13 mouse cellular contexts compared by ENCODE assay signal in the genomic region with DNA sequence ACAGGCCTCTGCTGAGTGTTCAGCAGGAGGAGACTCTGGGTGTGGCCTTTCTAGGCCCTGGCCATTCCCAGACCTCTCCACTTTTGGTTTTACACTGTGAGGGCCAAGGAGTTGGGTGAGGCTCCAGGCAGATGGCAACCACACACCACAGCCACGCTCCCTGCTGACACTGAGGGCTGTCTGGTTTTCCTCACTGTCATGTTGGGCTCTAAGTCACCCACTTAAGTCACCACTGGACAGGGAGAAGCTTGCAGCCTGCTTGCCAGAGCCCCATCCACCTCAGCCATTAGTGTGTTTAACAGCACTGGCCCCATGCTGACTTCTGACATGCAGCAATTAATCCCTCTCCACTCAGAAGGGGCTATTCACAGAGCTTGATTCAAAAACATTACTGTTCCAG.
DNase-seq lines count a peak whose midpoint lies in the region; ATAC-seq and TF ChIP-seq lines count a peak whose summit lies in the region.
"Had no signal": no experiment of that assay in that cellular context is flagged by ENCODE, and none has a peak within 500 bp of the region (broad histone marks: within the 10 kb centered on the region; RNA-seq: fewer than 3 reads in every experiment).

No protein-coding gene starts in this region.

- H3K9me3 ChIP-seq in liver, postnatal 0 days (ENCODE audit: low read length), result peaks cover 4% of the 10 kb centered on the region; the same call in 1 of the 2 replicates

- H3K4me2 ChIP-seq in liver, postnatal 0 days (ENCODE audit: low read depth, low read length), result no peak overlapping the region

- TF ChIP-seq CTCF in heart, adult 2 months (IDR thresholded peaks at IDR 0.05), result no peak
- TF ChIP-seq CTCF in liver, postnatal 0 days (IDR thresholded peaks at IDR 0.05; ENCODE audit: low read depth), result no peak

- DNase-seq in adrenal gland, adult 8-10 months, result peak; percentile 2
- peak; percentile 4 for DNase-seq in adrenal gland, postnatal 25 days
- DNase-seq in heart, adult 2 months, result peak; percentile 49 to 81
- DNase-seq in heart, postnatal 36 days, result peak; percentile 42
- no peak for DNase-seq in layer of hippocampus, postnatal 25 days (ENCODE audit: extremely low spot score in 1 of 2, low spot score in 1 of 2)
- DNase-seq in layer of hippocampus, adult 11-12 months (ENCODE audit: low spot score), result no peak
- no peak for DNase-seq in cerebellum, adult 18-20 months
- no peak for DNase-seq in liver, postnatal 0 days
- DNase-seq: cerebellum, adult 8-10 months; kidney, postnatal 14 days; spleen, adult 18-20 months; thymus, postnatal 25 days had no signal

- H3K4me3 ChIP-seq in heart, adult 2 months, result no peak overlapping the region
- no peak overlapping the region for H3K4me3 ChIP-seq in liver, postnatal 0 days (ENCODE audit: low read depth, low read length)

- H3K36me3 ChIP-seq in heart, adult 2 months (ENCODE audit: control insufficient read depth, insufficient read depth, low read length), result no peaks in the 10 kb centered on the region
- H3K36me3 ChIP-seq in liver, postnatal 0 days (replicated peaks; ENCODE audit: insufficient read depth, low read length), result no peaks in the 10 kb centered on the region

- ATAC-seq in liver, postnatal 0 days, result no peak
- ATAC-seq: midbrain, embryonic 16.5 days had no signal

- H3K4me1 ChIP-seq in heart, adult 2 months (ENCODE audit: control insufficient read depth, insufficient read depth, low read length), result no peaks in the 10 kb centered on the region
- no peaks in the 10 kb centered on the region for H3K4me1 ChIP-seq in liver, postnatal 0 days (ENCODE audit: insufficient read depth)

- TF ChIP-seq EP300 in heart, adult 2 months (IDR thresholded peaks at IDR 0.05; ENCODE audit: insufficient read depth, low read depth, low read length), result peak; percentile 99
- no peak for TF ChIP-seq EP300 in liver, postnatal 0 days (IDR thresholded peaks at IDR 0.05; ENCODE audit: low read depth)

- peak overlapping the region; percentile 64 for H3K27ac ChIP-seq in heart, adult 2 months
- H3K27ac ChIP-seq in liver, postnatal 0 days (ENCODE audit: low read depth), result no peak overlapping the region

- intact Hi-C loops in heart, adult 2 months (cut with DNase I), result loop anchor here (10.0 kb wide), 1 partner anchor 160 kb away; no protein-coding TSS in a partner anchor
- intact Hi-C loops in heart, postnatal 36 days (cut with DNase I), result no loop called here

- H3K9ac ChIP-seq in heart, adult 2 months (ENCODE audit: low read depth, low read length), result no peak overlapping the region
- H3K9ac ChIP-seq in liver, postnatal 0 days (replicated peaks), result no peak overlapping the region

- no peaks in the 10 kb centered on the region for H3K27me3 ChIP-seq in heart, adult 2 months (ENCODE audit: control insufficient read depth, insufficient read depth, low read length)
- no peaks in the 10 kb centered on the region for H3K27me3 ChIP-seq in liver, postnatal 0 days (ENCODE audit: insufficient read depth, low read length)

- WGBS in heart, adult 2 months, result 29% methylated on average over 1 of the region's 1 CpGs
- WGBS in liver, postnatal 0 days (ENCODE audit: insufficient replicate concordance), result 69% methylated on average over 1 of the region's 1 CpGs

- no peaks in the 10 kb centered on the region for H3K79me2 ChIP-seq in heart, adult 2 months (replicated peaks; ENCODE audit: control insufficient read depth, insufficient read depth, low read length)

- TF ChIP-seq POLR2A in heart, adult 2 months (IDR thresholded peaks at IDR 0.05; ENCODE audit: insufficient read depth, low read depth, low read length), result 0 out of 2 replicates have a peak, but pooled peaks have one; percentile 12

Comparison
In these comparisons a context has a peak if more than half of its experiments do, and no peak if none do; other contexts are left out.
1. DNase-seq: peak in adrenal gland, adult 8-10 months (single experiment), adrenal gland, postnatal 25 days (single experiment), heart, adult 2 months (2 of 2) and heart, postnatal 36 days (2 of 2); none in layer of hippocampus, postnatal 25 days (0 of 2), layer of hippocampus, adult 11-12 months (single experiment), cerebellum, adult 18-20 months (0 of 2) and liver, postnatal 0 days (single experiment).